Mouse (Mus musculus): Measurements from ENCODE around the gene Aloxe3.

DNA sequence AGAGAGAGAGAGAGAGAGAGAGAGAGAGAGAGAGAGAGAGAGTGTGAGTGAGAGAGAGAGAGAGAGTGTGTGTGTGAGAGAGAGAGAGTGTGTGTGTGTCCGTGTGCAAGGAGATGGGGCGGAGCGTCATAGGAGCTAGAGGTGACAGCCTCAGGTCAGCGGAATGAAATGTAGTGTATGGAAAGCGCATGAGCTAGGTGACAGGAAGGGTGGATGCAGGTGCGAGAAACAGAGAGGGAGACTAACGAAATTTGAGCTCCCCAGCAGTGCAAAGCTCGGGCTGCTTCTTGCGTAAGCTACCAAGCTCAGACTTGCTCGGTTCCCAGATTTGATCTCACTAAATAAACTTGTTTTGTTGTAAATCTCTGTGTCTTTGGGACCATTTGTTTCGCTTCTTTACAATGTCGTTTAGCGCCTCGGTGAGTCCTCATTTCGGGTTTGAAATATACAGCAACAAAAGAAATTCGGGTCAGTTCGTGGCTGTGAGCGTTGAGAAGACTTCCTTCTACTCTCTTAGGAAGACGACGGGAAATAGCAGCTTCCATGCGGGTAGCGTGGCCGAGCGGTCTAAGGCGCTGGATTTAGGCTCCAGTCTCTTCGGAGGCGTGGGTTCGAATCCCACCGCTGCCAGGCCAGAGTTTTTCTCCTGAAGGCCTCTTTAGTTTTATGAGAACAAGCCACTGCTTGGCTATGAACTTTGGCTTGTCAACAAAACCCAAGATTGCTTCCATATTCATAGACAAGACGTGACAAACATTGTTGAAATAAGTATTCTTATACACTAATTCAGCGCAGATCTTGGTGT, 1.8 kb upstream of the Aloxe3 start:
- TF ChIP-seq CTCF (IDR thresholded peaks at IDR 0.05; ENCODE audit: extremely low read depth, insufficient read length, insufficient replicate concordance, low read depth, low read length) (no peak), POLR2A (IDR thresholded peaks at IDR 0.05; ENCODE audit: low read depth, low read length) (no peak)
